Mouse (Mus musculus) brain, embryonic 14.5 days (tissue): Measurements from ENCODE around the gene Araf.

Experiments
- CTCF ChIP-seq: fragments of 200-500 bp; IDR thresholded peaks from 2 replicates; pipeline ENCODE4 v1.5.1; 2012; ENCODE audit warnings: inconsistent platforms, mild to moderate bottlenecking, moderate library complexity, borderline replicate concordance; ENCODE audit not compliant: insufficient read depth, insufficient read length; ENCODE audit errors: extremely low read depth
- POLR2A ChIP-seq: fragments of 200-500 bp; IDR thresholded peaks from 2 replicates; pipeline ENCODE4 v1.6.1; 2012; ENCODE audit warnings: mild to moderate bottlenecking, inconsistent platforms, borderline replicate concordance; ENCODE audit not compliant: poor library complexity, insufficient read depth, insufficient read length, severe bottlenecking; ENCODE audit errors: extremely low read depth

DNA sequence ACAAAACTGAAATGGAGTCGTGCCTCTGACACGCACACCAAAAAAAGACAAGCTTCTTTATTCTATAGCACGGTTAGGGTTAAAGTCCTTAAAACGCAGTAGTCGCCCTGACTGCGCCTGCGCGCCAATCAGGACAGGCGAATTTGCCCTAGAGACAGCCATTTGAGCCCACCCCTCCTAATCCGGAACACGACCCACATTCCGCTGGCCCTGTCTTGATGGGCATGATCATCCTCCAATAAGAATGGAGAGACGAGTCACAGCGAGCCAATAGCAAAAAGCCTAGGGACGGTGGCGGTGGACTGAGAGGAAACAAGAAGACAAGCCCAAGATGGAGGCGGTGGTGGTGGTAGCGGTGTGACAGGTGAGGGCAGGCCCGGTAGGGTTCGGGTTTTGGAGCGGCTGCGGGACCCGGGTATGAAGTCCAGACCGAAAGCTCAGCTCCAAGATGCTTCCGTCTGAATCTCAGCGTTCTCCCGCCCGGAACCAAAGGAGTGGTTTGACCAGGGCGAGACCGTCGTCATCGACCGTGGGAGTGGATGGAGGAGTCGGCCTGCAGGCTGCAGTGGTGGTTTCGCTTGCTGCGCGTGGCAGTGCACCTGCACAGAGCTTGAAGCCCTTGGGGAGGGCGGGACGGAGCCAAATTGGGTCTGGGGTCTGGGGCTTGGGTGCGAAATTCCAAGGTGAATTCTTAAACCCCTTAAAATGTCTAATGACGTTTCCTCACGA lies 50.8 kb downstream of the Araf start:
- TF ChIP-seq CTCF (no peak), POLR2A (peak; percentile 61; the same call in 1 of the 2 replicates)
